Mouse (Mus musculus) small intestine, adult 10 weeks (tissue): ENCODE data around the gene Emc1. TPM values are rescaled to one million over a fixed set of nuclear protein-coding genes. Genes with fewer than 3 reads are reported as not detected.

Source experiments
- polyA plus RNA-seq: library from polyadenylated mRNA; stranded (reverse); fragments of 350-450 nt; fragmentation: Illumina TruSeq; extraction: RNeasy Lipid Tissue Mini Kit (QIAGEN cat#74804); gene quantifications from one replicate; pipeline ENCODE4 v1.2.3, GENCODE M21; 2014; ENCODE audit warnings: low replicate concordance

Gene Emc1
- 3.1 TPM for polyA plus RNA-seq

DNA sequence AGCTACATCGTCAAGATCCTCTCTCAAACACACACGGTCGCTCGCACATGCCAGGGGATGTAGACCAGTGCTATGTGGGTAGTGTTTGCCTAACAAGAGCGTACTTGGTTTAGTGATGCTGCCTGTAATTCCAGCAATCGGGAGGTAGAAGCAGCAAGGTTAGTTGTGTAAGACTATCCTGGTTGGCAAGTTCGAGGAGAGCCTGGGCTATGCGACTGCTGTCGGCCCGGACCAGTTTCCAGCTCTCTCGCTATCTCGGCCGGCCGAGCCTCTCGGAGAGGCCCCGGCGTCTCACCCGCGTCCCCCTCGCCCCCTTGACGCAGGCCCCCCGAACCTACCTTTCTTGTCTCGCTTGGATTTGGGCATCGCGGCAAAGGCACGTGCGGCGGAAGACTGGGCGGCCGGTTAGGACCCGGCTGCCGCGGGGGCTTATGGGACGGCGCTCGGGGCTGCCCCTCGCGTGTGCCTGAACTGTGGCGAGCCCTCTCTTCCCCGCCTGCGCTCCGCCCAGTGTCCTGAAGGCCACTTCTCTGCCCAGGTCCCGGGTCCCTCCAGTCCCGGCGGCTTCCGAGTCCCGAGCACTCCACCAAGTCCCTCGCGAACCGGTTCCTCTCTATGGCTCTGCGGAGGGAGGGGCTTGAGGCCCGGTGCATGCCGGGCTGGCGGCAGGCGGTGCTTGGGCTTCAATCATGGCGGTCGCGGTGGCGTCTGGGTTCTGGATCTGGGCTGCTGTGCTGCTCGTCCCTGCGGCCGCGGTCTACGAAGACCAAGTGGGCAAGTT is at the start of gene Emc1, which contains the start of the genes Mrto4 and Ubr4:
Emc1 (plus strand) TSS at position 657 of the 781 bp plus-strand sequence.
Mrto4 (minus strand) TSS at position 646 of the 781 bp plus-strand sequence.
Ubr4 (plus strand) TSS at position 679 of the 781 bp plus-strand sequence.

DNA sequence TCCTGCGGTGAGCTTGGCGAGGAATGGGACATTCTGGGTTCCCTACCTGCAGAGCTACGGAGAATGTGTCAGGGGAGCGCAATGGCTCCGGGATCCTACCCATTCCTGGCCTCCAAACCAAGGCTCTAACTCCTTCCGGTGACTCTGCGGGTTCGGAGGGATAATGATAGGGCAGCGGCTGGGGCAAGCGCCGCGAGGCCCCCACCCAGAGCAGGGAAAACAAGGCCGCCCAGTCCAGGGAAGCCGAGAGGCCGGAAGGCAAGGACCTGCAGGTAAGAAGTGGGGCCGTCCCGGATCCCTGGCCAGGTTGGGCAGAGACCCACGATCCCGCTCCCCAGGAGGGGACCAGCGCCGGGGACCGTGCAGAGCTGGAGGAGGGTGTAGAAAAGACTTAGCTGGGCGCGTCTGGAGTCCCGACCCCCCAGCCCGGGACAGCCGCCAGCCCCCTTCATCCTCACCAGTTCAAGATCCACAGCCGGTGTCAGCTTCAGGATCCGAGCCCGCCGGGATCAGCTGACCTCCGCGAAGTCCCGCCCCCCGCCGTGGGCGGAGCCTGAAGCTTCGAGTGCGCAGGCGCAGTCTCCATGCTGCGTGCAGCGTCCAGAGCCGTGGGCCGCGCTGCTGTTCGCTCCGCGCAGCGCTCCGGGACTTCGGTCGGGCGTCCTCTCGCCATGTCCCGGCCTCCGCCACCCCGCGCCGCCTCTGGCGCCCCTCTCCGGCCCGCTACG is 42.1 kb upstream of the Emc1 start, which contains the start of the genes Pqlc2 and Akr7a5:
Pqlc2 (minus strand) TSS at position 538 of the 728 bp plus-strand sequence.
Akr7a5 (plus strand) TSS at position 574 of the 728 bp plus-strand sequence.

Other genes starting within 250 kb of the Emc1 start
- 235 TPM for gene Minos1, start 221.5 kb upstream of the Emc1 start, polyA plus RNA-seq
- 39.4 TPM for gene Capzb, start 159.7 kb upstream of the Emc1 start, polyA plus RNA-seq
- 2.8 TPM for gene Pqlc2, start 41.9 kb upstream of the Emc1 start, polyA plus RNA-seq
- gene Akr7a5, start 41.8 kb upstream of the Emc1 start, polyA plus RNA-seq: 2.7 TPM
- gene Mrto4, start within 50 bp of the Emc1 start, polyA plus RNA-seq: 4.0 TPM
- gene Ubr4, start within 50 bp of the Emc1 start, polyA plus RNA-seq: 1.3 TPM
- 1.0 TPM for gene Iffo2, start 178.0 kb downstream of the Emc1 start, polyA plus RNA-seq